Mouse (Mus musculus): ENCODE measurements around the gene Strip1.

DNA sequence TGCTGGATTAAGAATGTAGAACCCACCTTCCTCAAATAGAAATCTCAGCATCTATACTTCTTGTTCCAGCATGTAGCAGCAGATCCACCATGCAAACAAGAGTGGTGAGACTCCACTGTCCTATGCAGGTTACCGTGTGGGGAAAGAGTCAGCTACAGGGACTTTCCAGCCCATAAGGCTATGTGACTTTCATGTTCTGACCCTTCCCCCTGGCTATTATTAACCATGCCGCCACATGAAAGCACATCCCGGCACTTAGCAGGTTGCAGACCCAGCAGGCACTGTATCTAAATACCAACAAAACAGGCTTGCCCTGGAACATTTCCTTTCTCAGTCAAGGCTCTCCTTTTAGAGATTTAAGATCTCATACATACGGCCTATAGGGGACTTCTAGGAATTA, 20.1 kb downstream of the Strip1 start:
- TF ChIP-seq EP300 (IDR thresholded peaks at IDR 0.05; ENCODE audit: low read depth): no peak
- no peak for TF ChIP-seq CTCF (IDR thresholded peaks at IDR 0.05; ENCODE audit: low read depth)

Measured in liver, embryonic 14.5 days (tissue).